Mouse (Mus musculus) myocyte (in vitro differentiated cells): ENCODE measurements around the gene Bad.

Experiments used
- E2F4 ChIP-seq: IDR thresholded peaks from one replicate; pipeline ENCODE4 v1.6.1; 2011; ENCODE audit warnings: mild to moderate bottlenecking, control low read depth, moderate library complexity; ENCODE audit not compliant: insufficient read depth
- MAX ChIP-seq: IDR thresholded peaks from one replicate; pipeline ENCODE4 v1.6.1; 2011; ENCODE audit warnings: low read depth, mild to moderate bottlenecking, control low read depth
- MYOD1 ChIP-seq, 3 experiments: IDR thresholded peaks; one replicate each; pipeline ENCODE4 v1.6.1; 2011; ENCODE audit warnings: control low read depth in 2 of 3, low read depth in 2 of 3, mild to moderate bottlenecking in 2 of 3, moderate library complexity in 1 of 3; ENCODE audit not compliant: insufficient read length in 2 of 3, control insufficient read depth in 1 of 3
- MYOG ChIP-seq, 3 experiments: IDR thresholded peaks; one replicate each; pipeline ENCODE4 v1.6.1; 2011; ENCODE audit warnings: control low read depth in 2 of 3, low read depth in 2 of 3, mild to moderate bottlenecking in 2 of 3; ENCODE audit not compliant: insufficient read length in 2 of 3, control insufficient read depth in 1 of 3, insufficient read depth in 1 of 3
- POLR2A ChIP-seq: IDR thresholded peaks from one replicate; pipeline ENCODE4 v1.6.1; 2011; ENCODE audit warnings: low read depth, mild to moderate bottlenecking, control low read depth, moderate library complexity; ENCODE audit not compliant: insufficient read length
- POLR2AphosphoS2 ChIP-seq: IDR thresholded peaks from one replicate; pipeline ENCODE4 v1.6.1; 2011; ENCODE audit warnings: low read depth, control low read depth; ENCODE audit not compliant: insufficient read length
- TCF12 ChIP-seq: IDR thresholded peaks from one replicate; pipeline ENCODE4 v1.6.1; 2011; ENCODE audit warnings: mild to moderate bottlenecking, control low read depth; ENCODE audit not compliant: poor library complexity, insufficient read depth, severe bottlenecking
- TCF3 ChIP-seq: IDR thresholded peaks from one replicate; pipeline ENCODE4 v1.6.1; 2011; ENCODE audit warnings: low read depth, control low read depth; ENCODE audit not compliant: insufficient read length
- USF1 ChIP-seq: IDR thresholded peaks from one replicate; pipeline ENCODE4 v1.6.1; 2011; ENCODE audit warnings: low read depth, mild to moderate bottlenecking, control low read depth, moderate library complexity

GRCm38 (mm10) chr19:6956461-6956860 is 14.8 kb downstream of the Bad start:
- TF ChIP-seq POLR2A (no peak), E2F4 (no peak), MYOG (IDR thresholded peaks at IDR 0.05; ENCODE audit: control insufficient read depth in 1 of 3, insufficient read depth in 1 of 3, insufficient read length in 2 of 3, low read depth in 2 of 3) (no peak), POLR2AphosphoS2 (no peak), MAX (no peak), TCF3 (no peak), MYOD1 (IDR thresholded peaks at IDR 0.05; ENCODE audit: control insufficient read depth in 1 of 3, insufficient read length in 2 of 3, low read depth in 2 of 3) (no peak), TCF12 (no peak), USF1 (no peak)
